Mouse (Mus musculus) cerebellum, adult 11 months (tissue): Measurements from ENCODE around the gene Pah.

Source experiments
- DNase-seq: peaks from one replicate; pipeline ENCODE4 v3.0.0; 2022

The Pah gene

GRCm38 (mm10) chr10:87521646-87522045 is at the start of gene Pah:
TSS of gene Pah (plus strand) at chr10:87521795.
- DNase-seq = no peak

DNA sequence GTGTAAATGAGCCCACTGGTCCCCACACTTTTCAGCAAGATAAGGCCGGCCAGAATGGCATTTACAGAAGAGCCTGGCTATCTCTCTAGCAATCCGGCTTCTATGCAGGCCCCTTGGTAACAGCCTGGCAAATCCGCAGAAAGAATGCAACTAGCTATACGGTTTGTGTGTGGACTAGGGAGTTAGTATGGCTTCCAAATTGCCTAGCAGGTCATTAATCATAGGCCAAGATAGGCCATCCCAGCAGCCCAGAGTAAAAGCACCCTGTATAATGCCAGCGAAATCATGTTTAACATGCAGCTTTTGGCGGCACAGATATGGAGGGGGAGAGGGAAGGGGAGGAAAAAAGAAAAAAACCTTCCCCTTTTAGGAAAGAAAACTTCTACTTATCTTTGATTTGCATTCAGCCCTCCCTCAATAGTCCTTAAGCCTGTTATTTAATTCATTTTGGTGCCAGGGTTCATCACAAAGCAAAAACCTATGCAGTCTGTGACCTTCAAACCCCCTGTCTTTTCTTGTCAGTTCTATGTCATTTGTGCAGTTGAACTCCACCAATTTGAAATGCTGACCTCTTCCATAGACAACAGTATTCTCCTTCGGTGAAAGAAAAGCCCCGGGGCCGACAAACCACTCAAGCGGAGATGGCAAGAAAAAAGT is 48.0 kb upstream of the Pah start:
- no peak for DNase-seq

- no peak for DNase-seq
Measured at GRCm38 (mm10) chr10:87474971-87475370, 46.6 kb upstream of the Pah start.

DNA sequence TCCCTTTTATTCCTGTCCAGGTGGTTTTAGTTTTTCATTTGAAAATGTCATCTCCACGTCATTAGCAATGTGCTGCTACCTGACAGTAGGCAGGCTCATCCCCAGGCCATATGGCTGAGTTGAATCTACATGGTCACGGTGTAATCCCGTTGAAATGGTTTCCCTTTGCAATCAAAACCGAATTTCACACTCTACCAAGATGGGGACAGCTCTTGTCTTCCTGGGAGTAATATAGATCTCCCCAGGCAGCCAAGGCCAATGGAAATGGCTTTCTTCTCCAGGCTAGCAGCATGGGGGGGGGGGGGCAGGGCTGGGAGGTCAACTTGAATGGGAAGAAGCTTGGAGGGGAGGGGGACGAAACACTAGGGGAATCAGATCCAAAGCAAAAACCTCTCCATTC is 43.7 kb upstream of the Pah start:
- no peak for DNase-seq

DNA sequence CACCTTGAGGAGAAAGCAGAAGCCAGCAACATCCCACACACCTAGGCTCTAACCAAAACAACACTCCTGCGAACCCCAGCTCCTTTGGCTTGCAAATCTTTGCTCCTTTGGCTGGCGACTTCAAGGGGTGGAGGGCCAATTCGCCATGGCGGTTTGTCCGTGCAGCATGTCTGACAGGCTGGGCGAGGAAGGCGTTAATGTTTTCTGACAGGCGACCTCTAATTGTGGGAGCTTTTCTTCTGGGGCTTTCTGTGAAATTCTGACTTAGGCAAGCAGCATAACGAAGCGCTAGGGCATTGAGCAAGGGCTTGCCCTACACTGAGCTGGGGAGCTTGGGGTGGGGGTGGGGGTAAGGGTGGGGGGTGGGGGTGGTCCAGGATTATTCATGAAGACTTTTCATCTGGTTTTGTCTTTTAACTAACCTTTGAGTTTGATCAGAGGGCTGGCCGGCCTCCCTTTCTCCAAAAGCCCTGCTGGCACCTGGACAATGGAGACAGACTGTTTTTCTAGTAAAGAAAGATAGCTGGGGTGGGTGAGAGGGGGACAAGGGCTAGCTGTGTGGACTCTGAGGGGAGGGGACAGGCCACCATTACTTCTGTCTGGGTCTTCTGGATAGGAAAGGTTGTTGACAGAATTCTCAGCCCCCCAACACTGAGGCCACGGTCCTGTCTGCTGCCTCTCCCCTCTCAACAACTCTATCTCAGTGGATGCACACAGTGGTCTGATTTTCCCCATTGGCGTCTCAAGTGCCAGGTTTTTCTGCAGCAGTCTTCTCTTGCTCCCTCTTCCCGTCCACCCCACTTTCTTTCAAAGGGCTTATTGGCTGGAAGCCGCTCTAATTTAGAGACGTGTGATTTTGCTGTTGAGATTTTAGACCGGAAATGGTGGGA is 36.5 kb upstream of the Pah start:
- no peak for DNase-seq

DNA sequence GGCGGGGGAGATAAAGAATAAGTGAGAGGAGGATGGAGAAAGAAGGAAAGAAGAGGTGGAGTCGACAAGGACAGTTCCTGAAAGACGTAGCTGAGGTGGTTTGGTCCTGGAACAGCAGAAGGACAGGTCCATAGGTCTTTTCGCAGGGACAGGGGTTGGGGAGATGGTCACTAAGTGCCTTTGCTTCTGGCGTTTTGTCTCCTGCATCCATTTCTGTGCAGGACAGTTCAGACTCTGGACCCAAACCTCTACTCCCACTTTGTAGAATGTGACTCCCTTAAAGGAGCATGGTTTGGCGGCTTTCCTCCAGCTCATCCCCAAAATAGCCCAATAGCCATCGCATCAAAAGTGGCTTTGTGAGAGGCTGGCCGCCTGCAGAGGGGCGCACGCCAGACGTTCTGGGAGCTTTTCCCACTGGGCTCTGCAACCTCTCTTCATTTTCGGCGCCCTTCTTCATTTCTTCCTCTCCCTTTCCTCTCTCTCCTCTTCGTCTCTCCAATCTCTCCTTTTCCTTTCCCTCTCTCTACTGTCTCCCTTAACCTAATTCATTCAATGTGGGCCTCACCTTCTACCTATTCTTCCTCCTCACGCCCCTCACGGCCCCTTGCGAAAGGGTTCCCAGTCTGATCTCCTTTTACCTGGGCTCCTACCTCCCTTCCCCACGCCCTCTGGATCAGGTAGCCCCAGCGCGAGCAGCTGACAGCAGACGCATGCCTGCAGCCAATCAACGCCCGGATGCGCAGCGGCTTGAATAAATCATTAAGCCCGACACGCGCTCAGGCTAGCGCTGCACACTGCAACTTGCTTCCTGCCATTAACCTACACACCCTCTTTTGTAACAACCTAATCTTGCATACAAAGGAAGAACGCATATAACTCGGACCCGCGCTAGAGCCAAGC is 35.6 kb upstream of the Pah start:
- no peak for DNase-seq

DNA sequence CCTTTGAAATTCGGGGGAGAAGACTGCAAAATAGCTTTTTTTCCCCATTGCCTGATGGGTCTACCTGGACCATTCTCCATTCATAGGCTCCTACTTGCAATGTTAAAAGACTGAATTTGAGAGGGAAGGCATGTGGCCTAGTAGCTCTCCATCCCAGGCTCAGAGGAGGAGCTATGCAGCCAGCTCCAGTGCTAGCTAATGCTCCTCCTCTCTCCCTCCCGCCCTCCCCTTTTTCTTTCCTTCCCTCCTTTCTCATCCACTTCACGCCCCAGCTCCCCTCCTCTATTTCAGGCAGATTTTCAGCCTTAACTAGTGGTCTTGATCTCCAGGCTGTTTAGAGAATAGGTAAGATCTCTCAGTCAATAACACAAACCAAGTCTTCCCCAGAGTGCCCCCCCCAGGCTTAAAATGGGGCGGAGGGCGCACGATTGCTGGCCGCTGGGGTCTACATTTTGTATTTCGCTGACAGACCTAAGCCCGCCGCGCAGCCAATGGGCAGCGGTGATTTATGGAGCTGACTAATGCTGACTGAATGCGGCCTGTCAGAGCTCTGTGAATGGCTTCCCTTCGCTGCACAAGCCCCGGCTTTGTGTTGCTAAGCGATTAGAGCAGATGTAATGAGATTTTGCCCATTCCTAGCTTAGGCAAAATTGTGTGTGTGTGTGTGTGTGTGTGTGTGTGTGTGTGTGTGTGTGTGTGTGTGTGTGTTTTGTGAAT is 33.0 kb upstream of the Pah start:
- DNase-seq = no peak

GRCm38 (mm10) chr10:87489246-87490009 is 32.2 kb upstream of the Pah start:
- DNase-seq = no peak

DNA sequence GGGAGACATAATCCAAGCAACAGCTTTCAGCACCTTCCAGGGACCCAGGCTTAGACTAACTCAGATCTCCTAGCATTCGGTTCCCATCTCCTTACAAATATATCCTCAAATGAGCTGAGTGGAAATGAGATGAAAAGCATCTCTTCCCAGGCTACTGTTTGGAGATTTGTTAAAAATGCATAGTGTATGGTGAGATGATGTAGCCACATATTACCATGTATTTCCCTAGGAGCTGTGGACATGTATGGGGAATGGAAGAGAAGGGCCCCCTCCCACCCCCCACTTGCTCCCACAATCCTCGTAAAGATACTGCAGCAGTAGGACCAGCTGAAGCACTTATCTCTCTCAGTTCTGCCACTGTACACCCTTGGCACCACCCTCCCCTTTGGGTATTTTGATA is 31.3 kb upstream of the Pah start:
- no peak for DNase-seq

GRCm38 (mm10) chr10:87491485-87492040 is 30.0 kb upstream of the Pah start:
- no peak for DNase-seq

GRCm38 (mm10) chr10:87492332-87492660 is 29.3 kb upstream of the Pah start:
- no peak for DNase-seq

GRCm38 (mm10) chr10:87492661-87493551 is 28.7 kb upstream of the Pah start:
- DNase-seq = no peak

GRCm38 (mm10) chr10:87493576-87493975 is 28.0 kb upstream of the Pah start, which contains the start of gene Ascl1:
TSS of gene Ascl1 (minus strand) at chr10:87493660.
- no peak for DNase-seq

GRCm38 (mm10) chr10:87494176-87494575 is 27.4 kb upstream of the Pah start:
- DNase-seq = no peak

GRCm38 (mm10) chr10:87494596-87494995 is 27.0 kb upstream of the Pah start:
- DNase-seq = no peak

DNA sequence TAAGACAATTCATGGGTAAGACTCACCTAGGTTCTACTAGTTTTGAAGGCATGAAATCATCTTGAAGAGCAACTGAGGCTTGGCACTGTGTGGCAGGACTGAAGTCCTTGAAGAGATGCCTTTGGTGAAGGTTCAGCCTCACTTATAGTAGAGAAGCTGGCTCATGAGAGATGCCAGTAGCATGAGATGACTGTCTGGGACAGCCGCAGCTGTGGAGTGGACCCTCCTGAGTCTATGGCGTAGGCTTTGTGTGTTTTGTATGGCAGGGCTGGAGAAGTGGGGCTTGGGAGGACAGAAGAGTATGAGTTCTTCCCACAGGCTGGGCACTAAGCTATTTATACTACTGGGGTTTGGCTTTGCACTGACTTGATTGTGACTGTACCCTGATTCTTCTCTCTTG is 24.5 kb upstream of the Pah start:
- no peak for DNase-seq

DNA sequence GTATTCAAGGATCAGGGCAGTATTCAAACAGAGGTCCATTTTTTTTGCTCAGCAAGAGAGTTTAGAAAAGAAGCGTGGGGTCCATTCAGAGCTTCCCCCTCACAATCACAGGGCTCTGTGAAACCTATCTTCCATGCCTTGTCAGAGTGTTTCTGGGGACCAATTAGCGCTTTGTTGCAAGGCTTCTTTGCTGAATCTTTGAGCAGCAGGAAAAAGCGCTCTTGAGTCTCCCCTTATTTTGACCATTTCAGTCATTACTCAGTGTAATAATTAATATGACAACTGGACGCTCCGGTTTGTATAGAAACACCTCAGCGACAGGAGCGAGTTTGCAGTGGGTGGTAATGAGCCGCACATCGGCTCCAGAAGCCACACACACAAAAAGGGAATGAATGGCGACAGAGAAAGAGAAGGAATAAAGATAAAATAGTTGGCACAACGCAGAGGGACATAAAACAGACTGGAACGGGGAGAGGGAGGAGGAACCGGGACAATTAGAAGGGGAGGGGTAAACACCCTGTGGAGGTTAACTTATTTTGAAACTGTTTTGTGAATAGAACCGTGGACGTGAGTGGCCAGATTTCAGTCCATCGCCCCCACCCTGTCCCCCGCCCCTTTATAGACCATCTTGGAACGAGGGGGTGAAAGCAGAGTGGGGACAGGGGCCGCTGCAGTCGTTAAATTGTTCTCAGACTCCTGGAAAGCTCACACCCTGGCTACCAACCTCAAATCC is 20.5 kb upstream of the Pah start:
- DNase-seq = no peak

- no peak for DNase-seq
Measured at GRCm38 (mm10) chr10:87501659-87502042, 19.9 kb upstream of the Pah start.

GRCm38 (mm10) chr10:87502283-87502682 is 19.3 kb upstream of the Pah start:
- no peak for DNase-seq

GRCm38 (mm10) chr10:87503946-87504345 is 17.6 kb upstream of the Pah start:
- DNase-seq = peak; percentile 18
